Mouse (Mus musculus) lung, embryonic 14.5 days (tissue): ENCODE data around the gene Tbc1d19. TPM values are rescaled to one million over a fixed set of nuclear protein-coding genes. Genes with fewer than 3 reads are reported as not detected.

Experiments used
- ATAC-seq: fragments of 200-750 bp; cut with Nextera tagmentation; 2 replicates; pipeline ENCODE4 v1.8.0; 2017; ENCODE audit warnings: mild to moderate bottlenecking, moderate TSS enrichment, moderate library complexity; ENCODE audit not compliant: insufficient read depth
- DNase-seq: peaks from one replicate; pipeline ENCODE4 v3.0.0-alpha.2; 2015
- H3K27ac ChIP-seq: fragments of 300-500 bp; sonication (generic); 2 replicates; pipeline ENCODE4 v1.5.1; 2014; ENCODE audit warnings: low read depth, mild to moderate bottlenecking, moderate library complexity
- H3K27me3 ChIP-seq: fragments of 300-500 bp; sonication (generic); 2 replicates; pipeline ENCODE4 v1.6.1; 2014; ENCODE audit warnings: low read length, control low read depth; ENCODE audit not compliant: insufficient read depth
- H3K36me3 ChIP-seq: fragments of 300-500 bp; sonication (generic); 2 replicates; pipeline ENCODE4 v1.6.1; 2014; ENCODE audit warnings: control low read depth; ENCODE audit not compliant: insufficient read depth
- H3K4me1 ChIP-seq: fragments of 300-500 bp; sonication (generic); 2 replicates; pipeline ENCODE4 v1.6.1; 2014; ENCODE audit warnings: antibody characterized with exemption, control low read depth; ENCODE audit not compliant: insufficient read depth
- H3K4me2 ChIP-seq: fragments of 300-500 bp; sonication (generic); 2 replicates; pipeline ENCODE4 v1.6.1; 2014; ENCODE audit warnings: mild to moderate bottlenecking
- H3K4me3 ChIP-seq: fragments of 300-500 bp; sonication (generic); 2 replicates; pipeline ENCODE4 v1.5.1; 2014; ENCODE audit warnings: low read depth, low read length
- H3K9ac ChIP-seq: fragments of 300-500 bp; sonication (generic); 2 replicates; pipeline ENCODE4 v1.6.1; 2014
- H3K9me3 ChIP-seq: fragments of 300-500 bp; sonication (generic); 2 replicates; pipeline ENCODE4 v1.6.1; 2016; ENCODE audit warnings: low read depth, low read length, control low read depth
- CTCF ChIP-seq: IDR thresholded peaks from 2 replicates; pipeline ENCODE4 v1.5.1; 2016; ENCODE audit warnings: antibody characterized with exemption, low read depth
- WGBS: fragments of 180-500 bp; shearing (Covaris S2); extraction: QIAGEN DNeasy Blood & Tissue Kit; methylation state at CpG from one replicate; pipeline ENCODE4 v1.1.7; 2014; 5-methylcytosine and 5-hydroxymethylcytosine counted together
- polyA plus RNA-seq: library from polyadenylated mRNA; unstranded; fragments of >200 nt; fragmentation: Nextera tagmentation; extraction: Ambion mirVana; gene quantifications from 2 replicates; pipeline ENCODE4 v1.2.1, GENCODE M21; 2014

The Tbc1d19 gene
- polyA plus RNA-seq, 1 experiment from 2014 or later = 46.1 TPM

DNA sequence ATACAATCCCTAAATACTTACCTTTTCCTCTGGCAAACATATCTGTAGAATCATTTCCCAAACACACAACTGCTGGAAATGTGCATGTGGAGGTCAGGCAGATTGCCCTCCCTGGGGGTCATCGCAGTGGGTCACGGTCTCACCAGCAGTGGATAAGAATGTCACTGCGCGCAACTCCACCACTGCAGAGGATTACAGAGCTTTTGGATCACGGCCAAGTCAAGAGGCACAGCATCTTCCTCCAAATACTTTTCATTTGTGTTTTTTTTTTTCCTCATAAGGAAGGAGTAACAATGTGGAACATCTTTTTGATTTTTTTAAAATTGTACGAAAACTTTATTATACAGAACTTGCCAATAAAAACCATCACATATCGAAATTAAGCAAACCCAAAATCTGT lies 129.6 kb downstream of the Tbc1d19 start:
- H3K9me3 ChIP-seq = no peaks in the 10 kb centered on the region
- DNase-seq (peak; percentile 67), ATAC-seq (no peak)
- no peak overlapping the region for H3K27ac ChIP-seq
- no peak overlapping the region for H3K9ac ChIP-seq
- 67% methylated on average over 7 of the region's 7 CpGs for WGBS
- TF ChIP-seq CTCF = no peak
- no peaks in the 10 kb centered on the region for H3K4me1 ChIP-seq
- H3K36me3 ChIP-seq = no peaks in the 10 kb centered on the region
- no peak overlapping the region for H3K4me2 ChIP-seq
- no peak overlapping the region for H3K4me3 ChIP-seq
- no peaks in the 10 kb centered on the region for H3K27me3 ChIP-seq

DNA sequence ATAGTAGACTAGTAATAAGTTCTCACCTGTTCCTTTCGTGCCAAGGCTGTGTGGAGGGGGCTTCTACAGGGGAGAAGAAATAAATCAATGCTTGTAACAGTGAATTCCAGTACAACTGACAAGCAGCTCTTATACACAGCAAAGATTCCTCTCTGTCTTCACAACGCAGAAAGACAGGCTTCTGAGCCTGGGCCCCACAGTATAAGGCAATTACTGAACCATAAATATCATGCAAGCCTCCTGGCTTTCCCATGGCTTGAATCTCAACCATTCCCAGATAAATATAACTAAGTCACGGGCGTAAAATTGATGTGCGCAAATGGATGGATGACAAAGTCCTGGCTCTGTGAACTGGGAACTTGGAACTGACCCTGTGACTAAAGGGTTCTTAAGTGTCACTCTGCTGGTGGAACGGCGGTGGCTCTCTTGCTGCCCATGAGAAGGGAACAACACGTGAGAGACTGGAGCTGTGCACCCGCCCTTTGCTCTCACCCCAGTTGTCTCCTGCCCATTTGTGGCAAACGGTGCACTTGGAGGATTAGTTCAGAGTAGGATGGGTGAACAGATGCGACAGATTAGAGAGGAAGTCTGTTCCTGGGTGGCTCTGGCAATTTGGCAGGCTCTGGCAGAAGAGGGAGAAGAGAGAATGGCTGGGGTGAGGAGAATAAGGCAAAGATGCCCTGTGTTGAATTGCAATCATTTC lies 132.1 kb downstream of the Tbc1d19 start:
- no peak for ATAC-seq
- Histone ChIP-seq H3K4me1 (no peaks in the 10 kb centered on the region), H3K36me3 (no peaks in the 10 kb centered on the region), H3K27me3 (no peaks in the 10 kb centered on the region), H3K4me3 (no peak overlapping the region), H3K27ac (no peak overlapping the region), H3K9me3 (no peaks in the 10 kb centered on the region), H3K4me2 (no peak overlapping the region), H3K9ac (no peak overlapping the region)
- TF ChIP-seq CTCF = no peak
- no peak for DNase-seq
- WGBS = 51% methylated on average over 11 of the region's 11 CpGs

DNA sequence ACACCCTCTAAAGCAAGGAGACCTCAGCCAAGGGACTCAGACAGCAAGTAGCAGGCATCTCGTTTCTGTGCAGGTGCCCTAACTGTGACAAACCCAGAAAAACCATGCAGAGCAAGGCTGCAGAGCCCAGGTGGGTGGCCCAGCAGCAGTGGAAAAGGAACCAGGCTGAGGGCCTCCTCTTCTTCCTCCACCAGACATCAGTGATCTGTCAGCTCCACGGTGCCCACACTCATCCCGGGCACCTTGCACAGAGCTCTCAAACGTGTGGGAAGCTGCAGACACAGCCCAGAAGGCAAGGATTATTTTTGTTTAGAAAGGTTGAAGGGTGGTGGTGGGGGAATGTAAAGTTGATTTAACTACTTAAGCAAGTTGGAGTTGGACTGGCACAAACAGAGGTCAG lies 132.9 kb downstream of the Tbc1d19 start:
- TF ChIP-seq CTCF = no peak

DNA sequence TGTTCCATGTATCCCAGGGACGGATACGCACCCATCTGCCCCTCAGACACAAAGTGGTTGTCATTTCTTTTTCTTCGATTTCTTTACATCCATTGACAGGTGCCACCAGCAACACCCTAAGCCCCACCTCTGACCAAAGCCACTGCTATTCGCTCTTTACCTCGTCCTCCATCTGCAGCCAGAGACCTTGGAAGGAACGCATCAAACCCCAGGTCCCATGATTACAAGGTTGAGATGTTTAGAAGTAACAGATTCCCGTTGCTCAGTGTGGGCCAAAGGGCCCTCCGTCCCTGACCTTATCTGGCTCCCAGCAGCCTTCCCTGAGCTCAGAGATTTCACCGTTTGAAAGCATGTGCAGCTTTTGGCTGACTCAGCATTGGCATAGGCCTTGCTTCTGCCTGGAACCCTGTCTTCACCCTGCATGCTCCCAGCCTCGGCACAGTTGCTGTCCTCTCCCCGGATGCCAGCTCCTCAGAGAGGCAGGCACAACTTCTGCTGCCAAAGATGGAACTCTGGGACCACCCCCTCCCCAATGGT lies 134.0 kb downstream of the Tbc1d19 start:
- Histone ChIP-seq H3K27me3 (no peaks in the 10 kb centered on the region), H3K4me1 (no peaks in the 10 kb centered on the region), H3K27ac (no peak overlapping the region), H3K9ac (no peak overlapping the region), H3K4me3 (no peak overlapping the region), H3K36me3 (no peaks in the 10 kb centered on the region), H3K4me2 (no peak overlapping the region), H3K9me3 (no peaks in the 10 kb centered on the region)
- WGBS = 67% methylated on average over 11 of the region's 11 CpGs
- ATAC-seq (no peak), DNase-seq (no peak)
- no peak for TF ChIP-seq CTCF

More for the DNA sequence above, 132.9 kb downstream of the Tbc1d19 start:
- Histone ChIP-seq H3K27ac (no peak overlapping the region), H3K36me3 (no peaks in the 10 kb centered on the region), H3K4me2 (no peak overlapping the region), H3K9ac (no peak overlapping the region), H3K9me3 (no peaks in the 10 kb centered on the region), H3K27me3 (no peaks in the 10 kb centered on the region), H3K4me3 (no peak overlapping the region), H3K4me1 (no peaks in the 10 kb centered on the region)
- DNase-seq (no peak), ATAC-seq (no peak)
- WGBS = 57% methylated on average over 4 of the region's 4 CpGs

DNA sequence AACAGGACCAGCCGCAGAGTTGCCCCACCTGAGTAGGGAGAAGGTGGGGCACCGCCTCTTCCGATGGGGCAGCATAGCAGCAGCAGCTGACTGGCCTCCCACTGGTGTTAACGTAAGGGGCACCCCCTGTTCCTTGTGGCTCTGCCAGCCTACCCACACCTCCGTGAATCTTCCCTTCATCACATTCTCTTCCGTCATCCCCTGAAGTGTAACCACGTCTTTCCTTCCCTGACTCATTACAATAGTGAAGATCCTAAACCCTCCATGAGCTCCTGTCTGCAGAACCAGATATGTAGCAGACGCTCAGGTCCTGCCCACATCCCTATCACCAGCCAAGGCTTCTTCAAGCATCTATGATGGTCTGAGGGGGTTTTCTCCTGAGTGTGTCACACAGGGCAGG lies 137.3 kb downstream of the Tbc1d19 start:
- no peak for DNase-seq
- H3K4me3 ChIP-seq = no peak overlapping the region
- H3K9ac ChIP-seq = no peak overlapping the region
- no peak overlapping the region for H3K27ac ChIP-seq
- 91% methylated on average over 8 of the region's 8 CpGs for WGBS
- H3K27me3 ChIP-seq = no peaks in the 10 kb centered on the region
- ATAC-seq = no peak
- no peaks in the 10 kb centered on the region for H3K36me3 ChIP-seq
- H3K4me2 ChIP-seq = no peak overlapping the region
- TF ChIP-seq CTCF = no peak
- H3K4me1 ChIP-seq = no peaks in the 10 kb centered on the region
- H3K9me3 ChIP-seq = no peaks in the 10 kb centered on the region

DNA sequence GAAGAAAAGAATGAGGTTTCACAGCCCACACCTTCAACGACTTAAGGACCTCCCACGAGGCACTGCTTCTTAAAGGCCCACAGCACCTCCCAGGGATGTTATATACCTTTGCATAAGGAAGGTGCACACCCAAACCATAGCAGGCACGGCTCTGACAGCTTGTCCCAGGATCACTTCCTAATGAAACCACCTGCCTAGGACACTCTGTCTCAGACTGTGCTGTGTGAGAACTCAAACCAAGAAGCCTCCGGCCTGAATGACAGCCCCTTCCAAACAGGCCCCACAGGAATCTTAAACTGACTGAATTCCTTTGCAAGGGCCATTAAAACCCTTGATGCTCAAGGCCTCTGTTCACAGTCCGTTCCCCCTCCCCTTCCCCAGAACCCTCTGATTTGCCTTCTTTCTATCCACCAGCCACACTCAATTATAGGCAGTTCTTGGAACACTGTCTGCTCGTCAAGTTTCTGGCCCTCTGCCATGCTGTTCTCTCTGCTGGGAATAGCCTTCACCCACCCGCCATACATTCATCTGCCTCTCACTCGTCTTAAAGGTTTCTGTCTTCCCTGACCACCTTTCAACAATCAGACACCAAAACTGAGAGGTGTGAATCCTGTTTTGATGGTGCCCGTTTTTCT lies 138.3 kb downstream of the Tbc1d19 start:
- H3K4me2 ChIP-seq = no peak overlapping the region
- DNase-seq (peak; percentile 88), ATAC-seq (peak; percentile 76)
- no peak overlapping the region for H3K27ac ChIP-seq
- H3K27me3 ChIP-seq = no peaks in the 10 kb centered on the region
- no peak overlapping the region for H3K4me3 ChIP-seq
- H3K9me3 ChIP-seq = no peaks in the 10 kb centered on the region
- TF ChIP-seq CTCF = no peak
- no peak overlapping the region for H3K9ac ChIP-seq
- H3K36me3 ChIP-seq = no peaks in the 10 kb centered on the region
- whole genome bisulfite sequencing = 23% methylated on average over 9 of the region's 9 CpGs
- H3K4me1 ChIP-seq = no peaks in the 10 kb centered on the region

DNA sequence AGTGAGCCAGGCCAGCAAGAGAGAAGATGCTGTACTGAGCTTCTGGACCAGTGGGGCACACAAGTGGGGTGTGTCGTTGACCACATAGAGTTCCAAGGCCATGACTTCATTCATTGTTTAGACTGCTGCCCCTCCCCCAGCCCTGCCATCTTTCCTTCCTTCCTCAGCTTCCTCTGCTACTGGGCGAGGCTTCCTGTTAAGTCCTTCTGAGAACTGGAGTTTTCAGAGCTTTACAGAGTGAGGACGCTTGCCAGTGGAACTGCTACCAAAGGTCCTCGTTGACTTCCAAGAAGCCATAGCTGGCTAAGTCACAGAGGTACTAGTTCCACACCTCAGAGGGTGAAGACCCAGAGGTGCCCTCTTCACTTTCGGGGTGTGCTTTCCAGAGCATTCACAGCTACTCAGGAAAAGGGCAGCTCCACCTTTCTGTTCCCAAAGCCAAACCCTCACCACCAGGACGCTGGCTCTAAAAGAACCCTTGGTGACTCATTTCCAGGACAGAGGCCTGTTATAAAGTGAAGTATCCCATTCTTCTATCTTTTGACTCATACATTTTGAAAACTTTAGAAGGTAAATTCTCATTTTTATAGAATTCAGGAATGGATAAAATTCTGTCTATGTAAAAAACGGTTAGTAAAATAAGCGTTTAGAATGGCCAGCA lies 139.3 kb downstream of the Tbc1d19 start:
- Histone ChIP-seq H3K27me3 (no peaks in the 10 kb centered on the region), H3K9me3 (no peaks in the 10 kb centered on the region), H3K4me1 (no peaks in the 10 kb centered on the region), H3K27ac (peak overlapping the region; percentile 54; the same call in 1 of the 2 replicates), H3K4me3 (no peak overlapping the region), H3K9ac (no peak overlapping the region), H3K4me2 (no peak overlapping the region), H3K36me3 (no peaks in the 10 kb centered on the region)
- ATAC-seq (peak; percentile 39; the same call in 1 of the 2 replicates), DNase-seq (peak; percentile 65)
- TF ChIP-seq CTCF = no peak
- 66% methylated on average over 8 of the region's 8 CpGs for WGBS
